Mouse (Mus musculus) cerebellum, adult 11 months (tissue): ENCODE data around the gene Zbtb14.

Source experiments
- DNase-seq: peaks from one replicate; pipeline ENCODE4 v3.0.0; 2022

Zbtb14 gene

DNA sequence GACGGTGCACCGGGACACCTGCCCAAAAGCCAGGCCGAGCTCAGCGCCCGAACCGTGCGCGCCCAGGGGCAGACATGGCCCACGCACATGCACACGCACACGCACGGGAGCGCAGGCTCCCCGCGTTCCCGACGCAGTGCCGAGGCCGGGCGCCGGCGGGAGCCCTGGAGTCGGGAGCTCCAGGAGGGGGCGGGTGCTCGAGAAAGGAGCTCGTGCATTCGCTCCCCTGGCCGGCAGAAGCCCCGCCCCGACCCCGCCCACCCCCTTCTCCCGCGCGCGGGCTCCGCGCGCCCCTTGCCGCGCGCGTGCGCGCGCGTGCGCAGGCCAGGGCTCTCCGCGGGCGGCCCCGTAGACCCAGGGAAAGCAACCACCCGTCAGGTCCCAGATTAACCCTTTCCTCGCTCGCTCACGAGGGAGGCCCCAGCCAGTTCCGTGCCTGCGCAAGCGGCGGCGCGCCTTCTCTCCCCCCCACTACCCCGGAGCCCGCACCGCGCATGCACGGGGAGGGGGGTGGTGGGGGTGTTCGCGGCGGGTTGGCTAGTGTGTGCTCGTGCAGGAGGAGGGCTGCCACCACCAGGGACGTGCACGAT, at the start of gene Zbtb14:
Gene Zbtb14 (plus strand): TSS at position 540 of the 590 bp plus-strand sequence.
- peak; percentile 90 for DNase-seq

DNA sequence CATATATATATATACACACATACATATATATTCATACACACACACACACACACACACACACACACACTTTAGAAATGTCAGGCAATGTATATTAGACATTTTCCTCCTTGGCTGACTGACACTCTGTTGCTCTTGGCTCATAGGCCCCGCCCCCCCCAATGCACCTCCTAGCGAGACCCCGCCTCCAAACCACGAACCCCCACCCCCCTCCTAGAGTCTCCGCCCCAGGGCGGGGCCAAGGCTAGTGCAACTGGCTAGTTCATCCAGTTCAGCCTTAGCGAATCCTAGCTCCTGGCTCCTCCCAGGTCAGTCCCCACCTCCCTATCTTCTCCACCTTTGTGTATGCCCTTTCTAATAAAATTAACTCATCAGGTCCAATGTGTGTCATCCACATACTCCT, 36.8 kb upstream of the Zbtb14 start:
- no peak for DNase-seq

DNA sequence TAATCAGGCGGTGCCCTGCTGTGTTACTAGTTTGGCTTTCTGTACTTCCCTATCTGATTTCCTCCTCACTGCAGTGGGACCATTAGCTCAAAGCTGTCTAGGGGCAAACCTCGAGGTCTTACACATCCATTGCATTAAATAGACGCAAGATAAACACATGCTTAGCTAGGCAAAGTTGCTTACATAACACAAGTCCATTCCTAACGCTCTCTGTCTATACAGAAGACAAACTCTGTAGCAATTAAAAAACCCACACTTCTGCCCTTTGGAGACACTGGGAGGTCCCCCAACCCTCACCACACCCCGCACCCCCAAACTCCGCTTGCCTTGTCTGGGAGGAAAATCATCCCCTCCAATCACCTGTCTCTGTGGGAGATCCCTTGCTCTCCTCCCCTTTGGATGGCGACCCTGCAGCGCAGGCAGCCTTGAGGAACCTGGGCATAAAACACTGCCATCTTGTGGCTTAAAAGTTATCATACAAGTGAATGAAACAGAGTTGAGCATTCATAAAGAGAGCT, 33.8 kb upstream of the Zbtb14 start:
- DNase-seq, result peak; percentile 32

DNA sequence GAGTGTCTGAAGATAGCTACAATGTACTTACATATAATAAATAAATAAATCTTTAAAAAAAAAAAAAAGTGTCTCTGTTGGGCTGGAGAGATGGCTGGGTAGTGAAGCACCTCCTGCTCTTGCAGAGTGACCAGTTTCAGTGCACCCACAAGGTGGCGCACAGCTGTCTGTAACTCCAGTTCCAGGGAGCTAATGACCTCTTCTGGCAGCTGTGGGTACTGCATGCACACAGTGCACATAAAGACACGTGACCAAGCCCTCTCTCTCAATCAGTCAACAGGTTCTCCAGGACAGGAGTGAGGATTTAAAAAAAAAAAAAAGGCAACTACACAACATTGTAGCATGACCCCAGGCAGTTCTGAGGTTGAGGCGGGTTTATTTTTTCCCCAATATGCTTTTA, 17.8 kb upstream of the Zbtb14 start:
- DNase-seq, result no peak

DNA sequence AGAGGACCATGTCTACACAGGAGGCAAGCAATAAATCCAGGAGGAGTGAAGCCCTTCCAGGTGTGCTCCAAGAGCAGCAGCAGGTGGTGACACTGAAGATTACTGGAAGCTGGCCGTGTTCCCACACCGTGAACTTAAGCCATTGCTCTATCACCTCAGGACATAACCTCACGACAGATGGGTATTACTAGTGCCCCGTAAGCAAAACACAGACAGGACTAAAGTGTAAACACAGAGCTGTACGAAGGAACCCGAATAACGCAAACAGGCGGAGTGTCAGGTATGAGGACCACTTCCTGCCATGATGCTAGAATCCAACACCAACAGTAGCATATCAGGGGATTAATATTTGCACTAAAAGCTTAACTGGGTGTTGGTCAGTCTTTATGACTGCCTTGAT, 2.0 kb upstream of the Zbtb14 start:
- no peak for DNase-seq

DNA sequence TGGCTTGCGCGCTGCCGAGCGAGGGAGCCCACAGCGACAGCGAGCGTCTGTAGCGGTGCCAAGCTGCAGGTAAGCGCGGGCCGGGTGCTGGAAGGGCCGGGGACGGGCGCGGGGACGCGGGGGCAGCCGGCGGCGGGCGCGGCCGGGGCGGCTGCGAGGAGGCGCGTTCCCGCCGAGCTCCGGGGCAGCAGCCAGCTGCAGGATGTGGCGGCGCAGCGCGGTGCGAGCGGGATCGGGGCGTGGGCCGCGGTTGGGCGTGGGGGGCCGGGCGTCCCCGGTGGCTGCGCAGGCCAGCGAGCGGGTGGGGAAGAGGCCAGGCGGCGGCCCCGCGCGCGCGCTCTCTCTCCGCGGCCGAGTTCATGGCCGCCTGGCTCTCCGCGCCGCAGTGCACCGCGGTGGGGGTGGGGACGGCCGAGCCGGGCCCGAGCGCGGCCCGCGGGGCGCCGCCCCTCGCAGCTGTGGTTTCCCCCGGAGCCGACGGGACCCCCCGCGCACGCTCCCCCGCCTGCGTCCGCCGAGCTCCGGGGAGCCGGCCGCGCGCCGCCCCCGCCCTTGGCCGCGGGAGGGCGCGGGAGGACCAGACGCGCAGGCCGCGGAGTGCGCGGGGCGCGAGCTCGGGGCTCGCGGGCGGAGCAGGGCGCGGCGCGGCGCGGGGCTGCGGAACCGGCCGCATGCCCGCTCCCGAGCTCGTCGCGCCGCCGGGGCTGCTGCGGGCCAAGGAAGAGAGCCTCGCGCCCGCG, 521 bp downstream of the Zbtb14 start:
- peak; percentile 75 for DNase-seq

DNA sequence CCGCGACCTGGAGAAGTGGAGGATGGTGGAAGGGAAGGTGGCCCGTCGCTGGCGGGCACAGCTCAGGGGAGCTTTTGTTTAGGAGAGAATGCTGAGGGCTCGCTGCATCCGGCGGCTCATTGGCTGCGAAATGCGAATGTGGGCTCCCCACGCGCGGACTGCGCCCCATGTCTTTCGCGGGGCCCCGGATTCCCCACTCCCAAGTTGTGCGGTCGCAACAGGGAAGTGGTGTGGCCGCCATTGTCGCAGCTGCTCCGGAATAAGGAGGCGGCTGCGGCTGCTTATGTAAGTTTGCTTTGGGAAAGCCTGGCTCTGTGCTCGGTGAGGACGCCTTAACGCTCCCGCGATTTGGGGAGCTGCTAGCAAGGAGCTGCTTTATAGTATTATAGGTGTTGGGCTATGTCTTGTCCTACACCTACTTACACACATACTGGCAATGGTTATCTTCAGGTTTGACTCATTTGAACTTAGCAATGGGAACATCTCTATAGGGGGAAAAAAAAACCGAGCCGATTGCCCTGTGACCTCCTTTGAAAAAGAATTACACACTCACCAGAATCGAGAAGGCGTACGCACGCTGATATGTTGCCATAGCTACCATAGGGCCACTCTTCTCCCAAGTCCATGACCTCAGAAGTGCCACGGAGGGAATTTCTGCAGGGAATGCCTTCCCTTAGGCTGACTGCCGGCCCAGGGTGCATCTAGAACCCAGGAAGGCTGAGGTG, 1.3 kb downstream of the Zbtb14 start:
- peak; percentile 70 for DNase-seq

DNA sequence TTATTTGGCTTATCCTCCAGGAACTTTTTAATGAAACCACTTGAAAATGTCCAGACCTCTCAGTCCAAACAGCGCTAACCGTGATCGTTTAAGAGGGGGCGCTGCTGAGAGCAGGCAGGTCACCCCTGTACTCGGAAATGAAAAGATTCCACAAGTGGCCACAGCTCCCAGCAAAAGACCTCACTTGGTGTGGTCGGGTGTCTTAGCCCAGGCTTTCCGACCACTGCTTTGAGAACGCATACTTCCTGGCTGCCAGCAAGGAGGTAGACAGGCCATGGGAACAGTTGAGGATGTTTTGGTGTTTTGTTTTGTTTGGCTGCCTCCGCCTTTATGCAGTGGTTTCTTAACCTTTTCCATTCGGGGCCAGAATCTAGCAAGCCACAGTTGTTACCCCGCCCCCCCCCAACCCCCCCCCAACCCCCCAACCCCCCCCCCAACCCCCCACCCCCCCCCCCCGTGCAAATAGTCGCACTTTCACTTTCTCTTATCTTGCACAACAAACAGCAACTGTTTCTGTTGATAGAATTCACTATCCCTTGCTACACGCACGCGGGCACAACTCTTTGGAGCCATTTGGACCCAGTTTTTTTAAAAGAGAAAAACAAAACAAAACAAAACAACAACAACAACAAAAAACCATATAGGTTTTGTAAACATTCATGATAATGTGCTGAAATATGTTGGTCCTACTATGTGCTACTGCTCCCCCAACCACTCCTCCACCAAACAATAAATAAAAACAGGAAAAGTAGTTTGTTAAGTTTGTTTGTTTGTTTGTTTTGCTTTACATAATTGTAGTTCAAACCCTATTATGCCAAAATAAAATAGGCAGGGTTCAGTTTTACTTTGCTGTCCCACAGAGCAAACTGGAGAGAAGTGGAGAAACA, 13.5 kb downstream of the Zbtb14 start:
- DNase-seq, result no peak

DNA sequence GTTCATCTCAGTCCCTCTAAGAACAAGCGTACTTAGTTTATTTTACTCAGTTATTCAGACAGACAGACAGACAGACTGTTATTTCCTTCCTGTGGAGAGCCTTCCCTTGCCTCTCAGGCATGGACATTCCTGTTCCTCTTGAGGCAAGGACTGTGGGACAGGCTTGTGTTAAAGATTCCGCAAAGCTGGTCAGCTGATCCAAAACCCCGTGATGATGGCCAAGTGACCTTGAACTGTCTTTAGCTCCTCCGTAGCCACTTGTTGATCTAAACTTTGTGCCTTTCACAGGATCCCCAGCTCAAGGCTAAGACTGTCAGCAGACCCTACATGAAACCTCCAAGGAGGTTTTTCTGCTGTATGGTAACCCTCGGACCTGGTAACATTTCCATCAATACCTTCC, 14.3 kb downstream of the Zbtb14 start:
- DNase-seq, result no peak

DNA sequence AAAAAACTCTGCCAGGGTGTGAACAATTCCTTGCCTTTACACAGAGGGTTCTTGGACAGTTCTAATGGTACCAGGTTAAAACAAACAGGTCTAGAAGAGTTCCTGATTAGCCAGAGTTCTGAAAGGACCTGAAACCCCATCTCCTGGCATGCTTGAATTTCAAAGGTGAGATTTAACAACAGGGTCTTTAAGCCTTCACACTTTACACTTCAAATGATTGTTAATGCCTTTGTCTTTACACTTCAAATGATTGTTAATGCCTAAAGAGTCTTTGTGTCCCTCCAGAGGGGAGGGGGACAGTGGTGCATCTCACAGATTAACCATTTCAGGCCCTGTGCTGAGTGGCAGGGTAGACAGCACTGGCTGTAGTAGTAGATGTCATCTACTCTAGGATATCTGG, 15.2 kb downstream of the Zbtb14 start:
- no peak for DNase-seq

DNA sequence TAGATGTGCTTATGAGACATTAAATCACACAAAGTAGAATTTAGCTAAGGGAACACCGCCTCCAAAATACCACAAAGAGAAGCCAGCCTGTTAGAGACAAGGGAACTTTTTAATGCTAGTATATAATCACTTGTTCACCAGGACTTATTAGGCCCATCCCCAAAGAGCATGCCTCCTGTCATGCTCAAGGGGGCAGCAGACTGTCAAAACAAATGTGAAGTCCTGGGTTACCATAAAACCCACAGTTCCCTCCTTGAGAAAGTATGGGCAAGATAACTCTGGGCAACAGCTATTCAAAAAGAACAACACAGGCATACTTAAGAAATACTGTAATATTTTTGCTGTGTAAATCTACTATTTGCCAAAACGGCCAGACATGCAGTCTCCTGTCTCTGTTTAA, 18.3 kb downstream of the Zbtb14 start:
- DNase-seq, result no peak

DNA sequence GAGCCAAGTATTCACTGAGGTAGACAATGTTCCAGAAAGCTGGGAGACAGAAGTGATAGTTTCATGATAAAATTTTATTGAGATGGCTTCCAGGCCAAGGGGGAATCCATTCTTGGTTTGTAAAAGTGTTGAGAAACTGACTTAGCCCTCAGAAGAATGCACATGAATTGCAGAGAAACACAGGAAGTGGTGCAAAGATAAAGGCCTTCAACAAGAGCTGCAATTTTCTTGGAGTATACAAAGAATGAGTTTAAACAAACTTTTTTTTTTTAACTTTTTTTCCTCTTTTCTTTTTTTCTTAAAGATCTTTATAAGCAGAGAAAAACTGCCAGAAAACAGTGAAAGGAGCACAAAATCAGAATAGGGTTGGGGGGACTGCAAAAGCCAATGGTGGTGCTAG, 33.3 kb downstream of the Zbtb14 start:
- DNase-seq, result no peak

DNA sequence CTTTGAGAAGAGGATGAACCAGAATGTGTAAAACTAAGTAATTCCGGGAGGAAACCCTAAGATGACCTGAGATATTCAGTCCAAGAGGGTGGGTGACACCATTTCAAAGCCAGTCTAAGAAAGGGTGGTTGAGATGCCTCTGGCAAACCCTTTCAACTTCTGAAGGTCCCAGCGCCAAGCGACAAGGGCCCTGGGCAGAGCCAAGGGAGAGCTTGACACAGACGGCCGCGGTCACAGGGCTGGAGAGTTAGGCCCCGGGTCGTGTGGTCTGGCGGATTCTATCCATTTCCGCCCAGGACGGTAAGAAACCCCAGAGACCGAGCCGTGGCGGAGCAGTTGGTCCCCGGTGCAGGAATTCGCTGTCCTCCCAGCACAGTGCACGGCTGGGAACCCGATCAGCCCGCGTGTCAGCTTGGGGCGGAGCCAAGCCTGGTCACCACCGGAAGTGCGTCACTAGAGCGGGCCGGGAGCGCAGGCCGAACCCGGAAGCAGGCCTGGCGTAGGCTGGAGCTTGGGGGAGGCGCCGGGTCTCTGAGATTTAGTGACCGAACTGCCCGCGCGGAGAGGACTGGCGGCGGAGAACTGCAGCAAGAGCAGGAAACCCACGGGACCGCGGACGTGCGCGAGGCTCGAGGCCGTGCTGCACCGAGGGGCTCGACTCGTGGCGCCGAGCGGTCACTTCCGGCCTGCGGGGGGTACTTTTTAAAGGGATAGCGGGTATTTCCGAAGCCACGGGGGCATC, 34.2 kb downstream of the Zbtb14 start:
- peak; percentile 95 for DNase-seq

DNA sequence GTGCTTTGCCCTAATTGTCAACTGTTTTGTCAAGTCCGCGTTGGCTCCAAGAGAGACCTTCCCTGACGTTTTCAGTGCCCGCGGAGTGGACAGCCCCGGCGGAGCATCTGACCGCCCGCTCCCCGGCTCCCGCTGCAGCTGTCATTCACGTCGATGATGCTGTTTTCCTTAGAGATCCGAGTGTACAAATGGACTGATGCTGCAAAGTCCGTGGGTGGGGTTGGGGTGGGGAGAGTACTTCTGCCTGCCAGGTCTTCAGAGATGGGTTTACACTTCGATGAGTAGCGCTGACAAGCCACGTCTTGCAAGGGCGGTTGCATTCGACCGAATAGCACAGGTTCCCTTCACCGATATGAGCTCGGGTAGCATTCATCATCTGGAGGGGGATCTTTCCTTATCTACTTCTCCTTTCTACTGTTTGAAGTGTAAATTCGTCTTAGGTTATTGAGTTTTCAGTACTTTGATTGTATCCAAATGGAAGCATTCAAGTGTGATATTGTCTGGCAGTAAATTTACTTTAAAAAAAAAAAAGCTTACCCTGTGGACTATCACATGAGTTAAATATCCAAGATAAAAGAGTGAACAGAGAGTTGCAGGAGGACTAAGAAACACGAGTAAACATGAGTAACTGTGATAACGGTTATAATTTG, 35.0 kb downstream of the Zbtb14 start:
- no peak for DNase-seq

DNA sequence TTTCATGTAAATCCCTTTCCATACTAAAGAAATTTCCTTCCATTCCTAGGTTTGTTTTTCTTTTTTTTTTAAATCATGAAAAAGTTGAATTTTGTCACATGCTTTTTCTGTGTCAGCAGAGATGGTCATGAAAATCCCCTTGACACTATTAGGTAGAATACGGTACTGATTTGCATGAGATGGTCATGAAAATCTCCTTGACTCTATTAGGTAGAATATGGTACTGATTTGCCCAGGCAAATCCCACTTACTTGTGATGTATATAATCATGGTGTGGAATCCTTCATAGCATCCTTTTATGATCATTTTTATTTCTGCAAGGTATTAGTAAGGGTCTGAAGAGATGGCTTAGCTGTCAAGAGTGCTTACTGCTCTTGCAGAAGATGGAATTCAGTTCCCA, 38.7 kb downstream of the Zbtb14 start:
- no peak for DNase-seq

DNA sequence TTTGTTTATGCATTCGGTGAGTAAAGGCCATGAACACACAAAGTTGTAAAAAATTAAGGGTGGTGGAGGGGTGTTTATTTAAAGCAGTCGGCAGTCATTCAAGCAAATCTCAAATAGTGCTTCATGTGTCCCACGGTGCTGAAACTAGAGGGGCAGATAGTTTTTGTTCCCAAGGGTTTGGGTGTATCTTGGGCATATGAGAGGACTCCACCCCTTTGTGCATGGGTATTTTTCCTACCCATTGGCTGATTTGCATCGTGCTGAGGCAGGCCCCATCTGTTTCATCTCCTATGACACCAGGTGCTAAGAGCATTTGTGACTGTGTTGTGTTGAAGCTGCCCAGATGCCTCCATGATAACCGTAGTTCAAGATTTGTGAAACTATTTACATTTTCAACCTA, 55.0 kb downstream of the Zbtb14 start:
- no peak for DNase-seq

DNA sequence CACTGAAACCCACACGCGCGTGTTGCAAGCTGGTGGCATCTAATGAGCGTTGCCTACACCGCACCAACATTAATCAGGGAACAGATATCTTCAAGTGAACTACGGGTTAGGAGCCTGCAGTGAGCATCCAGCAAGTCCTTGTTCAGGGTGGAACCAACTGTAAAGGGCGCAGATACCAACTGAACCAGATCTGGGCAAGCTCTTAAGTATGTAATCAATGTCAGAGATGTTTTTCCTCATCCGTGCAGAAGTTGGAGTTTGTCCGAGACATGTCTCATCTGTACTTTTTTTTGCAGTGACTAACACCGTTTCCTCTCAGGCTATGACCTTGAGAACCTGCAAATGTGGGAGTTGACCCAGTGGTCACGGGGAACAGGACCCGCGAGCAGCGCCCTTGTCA, 55.6 kb downstream of the Zbtb14 start:
- DNase-seq, result no peak

DNA sequence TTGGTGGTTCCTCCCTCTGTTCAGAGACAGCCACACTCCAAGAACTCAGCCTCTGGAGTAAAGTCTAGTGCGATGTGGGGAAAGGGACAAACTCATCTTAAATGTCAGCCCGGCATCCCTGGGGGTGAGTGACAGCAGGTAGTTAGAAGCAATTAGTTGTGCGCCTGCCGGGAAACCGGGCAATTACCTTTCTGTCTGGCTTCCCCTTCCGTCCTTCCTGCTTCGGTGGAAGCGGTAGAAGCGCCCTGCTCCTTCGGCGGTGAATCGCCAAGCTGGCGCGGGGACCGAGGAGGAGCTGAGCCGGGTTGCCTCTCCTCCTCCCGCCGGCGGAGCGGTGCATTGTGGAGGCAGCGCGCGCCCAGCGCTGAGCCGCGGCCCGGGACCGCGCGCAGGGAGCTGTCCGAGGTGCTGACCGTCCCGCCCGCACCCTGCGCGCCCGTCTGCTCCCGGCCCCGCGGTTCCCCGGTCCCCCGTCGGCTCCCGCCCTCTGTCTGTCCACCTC, 56.2 kb downstream of the Zbtb14 start, which contains the start of gene Akain1:
Gene Akain1 (plus strand): TSS at position 337 of the 502 bp plus-strand sequence.
- DNase-seq, result peak; percentile 67

DNA sequence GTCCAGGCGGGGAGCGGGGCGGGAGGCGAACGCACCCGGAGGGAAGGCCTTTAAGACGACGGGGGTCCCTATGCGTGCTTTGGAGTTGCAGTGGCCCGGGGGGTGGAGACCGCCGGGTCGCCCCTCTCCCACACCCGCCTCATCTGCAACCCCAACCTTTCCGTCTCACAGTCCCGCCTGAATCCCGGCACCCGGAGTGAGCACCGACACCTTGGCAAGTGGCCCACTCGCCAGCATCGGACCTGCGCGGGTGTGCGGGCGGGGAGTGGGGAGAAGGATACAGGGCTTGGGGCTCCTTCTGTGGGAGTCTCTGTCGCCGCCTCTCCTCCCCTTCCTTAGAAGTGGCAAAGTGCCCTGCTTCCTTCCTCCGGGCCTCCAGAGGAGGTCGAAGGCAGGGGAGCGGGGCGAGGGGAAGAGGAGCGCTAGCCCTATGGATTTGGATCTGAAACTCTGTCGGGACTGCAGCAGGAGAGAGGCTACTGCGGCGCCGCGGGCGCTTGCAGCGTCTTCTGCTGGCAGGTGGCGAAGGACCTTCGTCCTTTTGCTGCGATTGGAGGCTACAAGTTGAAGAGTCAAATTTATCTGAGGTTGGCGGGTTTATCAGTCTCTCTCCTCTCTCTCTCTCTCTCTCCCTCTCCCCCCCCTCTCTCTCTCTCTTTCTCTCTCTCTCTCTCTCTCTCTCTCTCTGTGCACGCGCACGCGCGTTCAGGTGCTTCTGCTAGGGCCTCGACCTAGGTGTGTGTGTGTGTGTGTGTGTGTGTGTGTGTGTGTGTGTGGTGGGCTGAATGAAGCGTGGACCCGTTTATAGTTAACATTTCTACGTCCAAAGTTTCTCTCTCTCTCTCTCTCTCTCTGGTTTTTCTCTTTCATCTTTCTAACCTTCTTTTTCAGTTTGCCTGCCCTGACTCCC, 57.0 kb downstream of the Zbtb14 start:
- DNase-seq, result peak; percentile 70
